Mouse (Mus musculus) heart, postnatal 25 days (tissue): ENCODE data around the gene Lrrc10. TPM values are rescaled to one million over a fixed set of nuclear protein-coding genes. Genes with fewer than 3 reads are reported as not detected.
"Not testable (repeated sequence)": the region's sequence is repeated elsewhere in the genome, so short reads cannot be mapped to it uniquely, and the experiment has no call there.

Experiments used
- DNase-seq: peaks from one replicate; pipeline ENCODE4 v3.0.0; 2022; ENCODE audit warnings: low spot score
- intact Hi-C: fragments of 180-260 bp; cut with DNase I; formaldehyde crosslinking; loops from one replicate; pipeline ENCODE4 v1.15.1; 2025
- total RNA-seq, 2 experiments: library from RNA; stranded (reverse); gene quantifications; 2 replicates each; pipeline ENCODE4 v1.2.3; 2021

Lrrc10 gene
- 100 to 1,000 TPM; 175 to 176 TPM for total RNA-seq

DNA sequence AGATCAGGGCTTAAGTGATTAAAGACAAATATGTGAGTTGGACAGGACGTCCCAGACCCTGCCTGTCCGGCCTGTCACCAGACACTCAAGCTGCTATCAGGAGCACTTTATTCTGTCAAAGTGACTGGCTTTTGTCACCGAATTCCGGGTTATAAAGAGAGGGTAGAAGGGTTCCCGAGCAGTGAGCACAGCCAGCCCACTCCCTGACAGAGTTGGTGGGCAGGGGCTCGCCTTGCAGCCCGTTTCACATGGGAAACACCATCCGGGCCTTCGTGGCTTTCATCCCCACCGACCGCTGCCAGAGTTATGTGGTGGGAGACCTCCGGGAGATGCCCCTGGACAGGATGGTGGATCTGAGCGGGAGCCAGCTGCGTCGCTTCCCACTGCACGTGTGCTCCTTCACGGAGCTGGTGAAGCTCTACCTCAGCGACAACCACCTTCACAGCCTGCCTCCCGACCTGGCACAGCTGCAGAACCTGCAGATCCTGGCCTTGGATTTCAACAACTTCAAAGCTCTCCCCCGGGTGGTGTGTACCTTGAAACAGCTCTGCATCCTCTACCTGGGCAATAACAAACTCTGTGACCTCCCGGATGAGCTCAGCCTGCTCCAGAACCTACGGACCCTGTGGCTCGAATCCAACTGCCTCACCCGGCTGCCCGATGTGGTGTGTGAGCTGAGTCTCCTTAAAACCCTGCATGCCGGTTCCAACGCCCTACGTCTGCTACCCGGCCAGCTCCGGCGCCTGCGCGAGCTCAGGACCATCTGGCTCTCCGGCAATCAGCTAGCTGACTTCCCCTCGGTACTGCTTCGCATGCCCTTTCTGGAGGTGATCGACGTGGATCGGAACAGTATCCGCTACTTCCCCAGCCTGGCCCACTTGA is at the start of gene Lrrc10:
Lrrc10 (plus strand) TSS at position 167 of the 882 bp plus-strand sequence.
- intact Hi-C loops, result no loop called here
- no peak for DNase-seq

DNA sequence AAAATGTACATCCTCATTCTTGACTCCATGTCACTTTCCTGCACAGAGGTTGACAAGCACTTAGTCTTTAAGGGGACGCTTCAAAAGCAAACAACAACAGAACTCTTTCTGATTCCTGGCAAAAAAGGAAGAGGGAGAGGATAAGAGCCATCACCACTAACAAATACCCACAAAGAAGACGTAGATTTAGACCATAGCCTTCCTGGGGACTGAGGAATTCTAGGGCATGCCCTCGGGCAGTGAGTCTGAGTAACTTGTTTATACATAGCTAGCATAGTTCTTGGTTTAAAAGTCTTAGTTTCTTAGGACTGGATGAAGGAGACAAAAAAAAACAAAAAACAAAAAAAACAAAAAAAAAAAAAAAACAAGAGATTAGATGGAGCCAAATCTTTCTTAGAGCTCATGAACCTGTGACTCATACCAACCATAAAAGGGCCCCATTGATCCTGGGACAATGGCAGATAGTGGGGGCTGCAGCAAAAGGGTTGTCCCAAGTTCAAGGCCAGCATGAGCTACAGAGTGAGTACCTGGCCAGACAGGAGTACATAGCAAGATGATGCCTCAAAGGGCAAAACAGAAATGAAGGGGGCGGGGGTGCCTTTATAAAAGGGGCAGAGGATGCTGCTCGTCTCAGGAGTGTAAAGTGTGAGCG is 49.4 kb upstream of the Lrrc10 start:
- DNase-seq, result no peak
- intact Hi-C loops, result no loop called here

DNA sequence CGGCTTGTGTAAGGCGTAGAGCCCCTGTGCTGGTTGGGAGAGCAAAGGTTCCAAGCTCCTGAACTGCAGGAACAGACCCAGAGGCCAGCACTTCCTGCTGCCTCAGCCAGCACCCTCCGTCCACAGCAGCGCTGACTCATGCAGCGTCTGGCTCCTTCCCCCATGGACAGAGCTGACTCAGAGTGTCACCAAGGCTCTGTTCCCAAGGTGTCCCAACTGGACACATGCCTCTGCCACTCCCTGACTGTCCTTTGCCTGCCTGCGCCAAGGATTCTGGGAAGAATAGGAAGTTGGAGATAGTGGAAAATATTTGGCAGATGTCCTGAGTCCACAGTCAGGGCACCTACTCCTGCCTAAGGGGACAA is 48.9 kb upstream of the Lrrc10 start:
- intact Hi-C loops, result no loop called here
- peak; percentile 71 for DNase-seq

DNA sequence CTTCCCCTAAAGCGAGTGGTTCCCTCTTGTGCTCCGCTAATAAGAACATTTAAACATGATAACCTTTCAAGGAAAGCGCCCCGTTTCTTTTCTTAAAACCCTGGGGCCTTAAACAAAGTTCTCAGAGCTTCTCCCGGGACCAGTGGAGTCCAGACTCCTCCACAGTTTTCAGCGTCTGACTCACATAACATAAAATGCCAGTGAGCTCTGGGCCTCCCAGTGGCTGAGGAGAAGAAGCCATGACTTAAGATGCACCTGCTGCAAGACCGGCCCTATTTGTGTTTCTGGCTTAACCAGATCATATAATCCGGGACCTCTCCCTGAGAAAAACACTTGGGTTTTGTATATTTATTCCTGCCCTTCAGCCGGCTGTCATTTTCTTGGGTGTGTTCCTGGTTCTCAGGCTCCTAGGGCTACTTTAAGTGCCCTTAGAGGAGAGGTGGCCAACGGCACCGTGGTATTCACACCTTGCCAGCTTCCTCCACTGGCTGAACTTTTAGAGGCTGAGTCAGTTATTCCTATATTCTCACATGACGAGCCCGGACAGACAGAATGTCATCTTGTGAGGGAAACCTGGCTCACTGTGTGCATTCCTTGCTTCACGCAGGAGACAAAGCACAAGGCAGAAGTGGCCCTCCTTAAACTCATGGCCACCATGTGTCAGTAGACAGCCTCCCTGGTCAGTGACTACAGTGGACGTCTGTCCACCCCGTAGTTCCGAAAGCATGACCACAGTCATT is 46.3 kb upstream of the Lrrc10 start:
- intact Hi-C loops, result no loop called here
- DNase-seq, result no peak

DNA sequence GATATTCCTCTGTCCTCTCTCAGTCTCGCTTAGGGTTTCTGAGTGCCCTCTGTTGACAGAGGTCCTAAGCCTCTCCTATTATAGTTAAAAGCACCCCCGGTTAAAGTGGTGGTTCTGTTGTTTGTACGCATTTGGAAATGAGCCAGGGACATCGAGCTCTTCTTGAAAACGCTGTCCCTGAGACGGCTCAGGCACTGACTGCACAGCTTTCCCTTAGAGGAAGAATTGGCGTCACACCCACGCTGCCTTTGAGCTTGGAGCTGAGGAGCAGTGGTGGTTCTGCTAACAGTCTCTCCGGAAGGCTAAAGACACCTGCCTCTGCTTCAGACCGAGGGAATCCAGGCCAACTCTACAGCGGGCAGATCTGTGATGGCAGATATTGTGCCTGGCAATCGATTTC is 44.2 kb upstream of the Lrrc10 start:
- intact Hi-C loops, result no loop called here
- no peak for DNase-seq

DNA sequence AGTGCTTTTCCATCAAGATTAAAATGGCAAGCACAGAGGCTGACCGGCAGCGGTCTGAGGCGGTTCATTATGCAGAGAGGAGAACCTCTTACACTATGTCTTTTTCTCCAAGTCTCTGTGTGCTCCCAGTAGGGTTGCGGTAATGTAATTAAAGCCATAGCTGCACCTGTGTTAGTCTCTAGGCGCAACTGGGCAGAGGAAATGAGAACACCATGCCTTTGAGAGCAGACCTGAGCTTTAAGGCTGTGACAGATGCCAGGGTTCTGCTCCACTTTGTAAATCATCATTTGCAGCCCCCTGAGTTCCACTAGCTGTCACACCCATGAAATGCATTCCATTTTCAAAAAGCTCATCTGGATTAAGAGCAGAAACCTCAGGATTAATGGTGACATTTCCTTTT is 40.4 kb upstream of the Lrrc10 start:
- DNase-seq, result no peak

DNA sequence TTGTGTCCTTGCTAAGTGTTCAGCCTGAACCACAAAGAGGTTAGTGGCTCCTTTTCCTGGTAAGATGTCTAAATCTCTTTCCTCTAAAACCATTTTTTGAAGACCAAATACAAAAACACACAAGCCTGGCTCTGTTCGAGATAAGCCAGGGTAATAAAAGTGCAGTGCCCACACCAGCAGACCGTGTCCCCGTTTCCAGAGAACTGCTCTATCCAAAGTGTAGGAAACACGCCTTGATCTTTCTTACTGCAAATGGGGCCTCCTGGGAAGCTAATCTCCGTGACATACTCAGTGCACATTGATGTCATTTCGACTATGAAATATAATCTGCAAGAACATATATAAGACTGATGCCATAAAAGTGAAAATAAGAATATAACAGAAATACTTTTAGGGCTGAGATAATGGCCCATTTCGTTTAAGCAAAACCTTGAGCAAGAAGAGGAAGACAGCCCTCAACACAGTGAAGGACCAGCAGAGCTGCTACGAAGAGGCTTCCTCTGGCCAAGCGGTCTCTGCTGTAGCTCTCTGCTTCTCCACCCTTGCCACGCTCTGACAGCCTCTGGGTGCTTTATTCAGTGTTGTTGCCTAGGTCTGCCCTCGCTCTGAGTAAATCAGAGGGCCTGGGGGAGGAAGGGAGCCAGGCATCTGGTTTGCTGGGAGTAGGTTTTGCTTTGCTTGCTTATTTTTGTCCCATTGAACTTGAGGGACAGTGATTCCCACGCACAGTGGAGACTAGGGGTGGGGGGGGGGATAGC is 39.3 kb upstream of the Lrrc10 start:
- DNase-seq, result no peak
- intact Hi-C loops, result no loop called here

More for the DNA sequence above, 40.4 kb upstream of the Lrrc10 start:
- intact Hi-C loops, result no loop called here

DNA sequence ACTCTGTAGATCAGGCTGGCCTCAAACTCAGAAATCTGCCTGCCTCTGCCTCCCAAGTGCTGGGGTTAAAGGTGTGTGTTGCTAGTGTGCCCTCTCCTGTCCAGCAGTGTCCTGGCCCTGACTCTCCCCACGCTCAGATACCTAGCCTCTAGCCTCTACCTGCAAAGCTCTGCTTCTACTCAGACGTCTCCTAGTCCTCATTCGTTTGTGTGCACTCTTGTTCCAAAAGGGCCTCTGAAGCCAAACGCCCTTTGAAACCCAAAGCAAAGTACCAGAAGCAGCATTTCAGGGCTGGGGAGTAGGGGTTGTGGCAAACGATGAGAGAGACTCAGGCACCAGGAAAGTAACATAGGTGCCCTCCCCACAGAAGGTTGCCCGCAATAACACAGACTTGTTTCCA is 35.5 kb upstream of the Lrrc10 start:
- intact Hi-C loops, result no loop called here
- DNase-seq, result no peak

DNA sequence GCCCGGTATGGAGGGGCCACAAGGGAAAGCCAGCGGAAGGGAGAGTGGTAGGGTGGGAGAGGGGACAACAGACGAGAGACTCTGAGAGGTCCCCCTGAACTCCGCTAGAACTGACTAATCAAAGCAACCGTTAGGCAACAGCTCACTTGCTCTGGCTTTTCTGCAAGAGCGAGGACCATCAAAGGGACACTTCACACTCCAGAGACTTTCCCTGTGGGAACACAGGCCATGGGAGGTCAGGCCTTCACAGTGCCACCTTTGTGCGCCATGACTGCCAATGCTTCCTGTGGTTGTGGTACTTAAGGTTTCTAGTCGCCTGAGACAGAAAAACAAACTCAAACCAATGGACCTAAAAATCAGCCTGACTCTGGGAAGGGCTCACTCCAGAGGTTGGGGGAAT is 34.1 kb upstream of the Lrrc10 start:
- no peak for DNase-seq
- intact Hi-C loops, result no loop called here

DNA sequence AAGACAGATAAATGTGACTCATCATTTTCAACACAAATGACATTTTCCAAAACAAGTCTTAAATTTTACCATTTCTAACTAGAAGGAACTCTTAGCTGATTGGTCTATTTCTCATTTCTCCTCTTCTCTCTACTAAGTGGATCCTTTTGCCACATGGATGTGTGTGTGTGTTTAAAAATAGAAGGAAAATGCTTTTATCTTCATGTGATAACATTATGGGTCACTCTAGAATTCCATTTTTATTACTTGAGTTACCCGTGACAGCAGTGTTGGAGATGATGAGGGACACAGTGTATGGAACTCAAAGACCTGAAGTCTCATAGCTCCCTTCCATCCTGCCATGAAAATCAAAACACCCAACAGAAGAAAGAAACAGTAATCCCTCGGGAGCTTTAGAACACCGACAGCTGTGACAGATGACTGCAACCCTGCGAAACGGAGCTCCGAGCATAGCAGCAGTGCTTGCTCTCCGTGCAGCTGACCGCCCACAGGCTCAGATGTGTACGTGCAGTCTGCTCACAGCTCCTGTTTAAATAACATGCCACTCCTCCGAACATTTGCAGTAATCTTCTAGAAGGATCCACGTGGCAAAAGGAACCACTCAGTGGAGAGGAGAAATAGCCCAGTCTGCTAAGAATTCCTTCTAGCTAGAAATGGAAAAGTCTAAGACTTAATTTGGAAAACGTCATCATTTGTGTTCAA is 31.3 kb upstream of the Lrrc10 start:
- no peak for DNase-seq
- intact Hi-C loops, result no loop called here

DNA sequence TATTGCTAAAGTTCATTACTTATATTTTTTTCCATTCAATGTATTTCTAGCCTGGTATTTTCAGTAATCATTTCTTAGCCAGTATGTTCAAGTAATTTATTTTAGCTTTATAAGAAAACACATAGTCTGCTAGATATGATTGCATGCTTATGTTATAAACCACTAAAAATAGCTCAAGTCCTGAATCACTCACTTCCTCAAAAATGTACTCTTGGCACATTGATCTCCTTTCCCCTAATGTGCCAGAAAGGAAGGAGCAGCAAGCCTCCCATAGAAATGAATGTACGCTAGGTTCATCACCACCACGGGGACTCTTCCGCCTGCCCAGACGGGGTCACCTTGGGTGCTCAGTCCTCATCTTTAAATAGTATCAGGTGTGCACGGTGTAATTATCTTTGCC is 30.6 kb upstream of the Lrrc10 start:
- intact Hi-C loops, result no loop called here
- no peak for DNase-seq

DNA sequence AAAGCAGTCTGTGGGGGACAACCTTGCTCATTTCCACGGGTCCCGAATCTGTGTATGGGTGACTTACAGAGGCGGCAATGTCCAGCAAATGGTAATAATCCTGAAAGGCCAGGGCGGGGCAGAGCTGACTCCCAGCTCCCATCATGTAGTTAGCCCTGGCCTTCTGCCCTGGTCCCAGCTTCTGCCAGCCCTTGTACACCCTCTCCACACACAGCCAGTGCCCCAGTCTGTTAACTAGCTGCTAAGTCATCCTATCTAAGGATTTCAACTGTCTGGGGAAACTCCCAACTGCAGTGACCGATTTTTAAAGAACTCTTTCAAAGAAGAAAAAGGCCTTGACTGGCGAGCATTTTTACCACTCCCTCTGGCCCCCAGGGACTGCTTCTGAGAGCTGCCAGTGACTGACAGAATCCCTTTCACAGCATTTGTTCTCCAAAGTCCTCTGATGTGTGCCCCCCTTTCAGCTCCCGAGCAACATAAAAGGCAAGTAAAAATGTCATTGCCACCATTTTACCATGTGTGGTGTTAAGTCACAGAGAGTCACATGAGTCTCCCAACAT is 26.8 kb upstream of the Lrrc10 start:
- intact Hi-C loops, result no loop called here
- DNase-seq, result no peak

DNA sequence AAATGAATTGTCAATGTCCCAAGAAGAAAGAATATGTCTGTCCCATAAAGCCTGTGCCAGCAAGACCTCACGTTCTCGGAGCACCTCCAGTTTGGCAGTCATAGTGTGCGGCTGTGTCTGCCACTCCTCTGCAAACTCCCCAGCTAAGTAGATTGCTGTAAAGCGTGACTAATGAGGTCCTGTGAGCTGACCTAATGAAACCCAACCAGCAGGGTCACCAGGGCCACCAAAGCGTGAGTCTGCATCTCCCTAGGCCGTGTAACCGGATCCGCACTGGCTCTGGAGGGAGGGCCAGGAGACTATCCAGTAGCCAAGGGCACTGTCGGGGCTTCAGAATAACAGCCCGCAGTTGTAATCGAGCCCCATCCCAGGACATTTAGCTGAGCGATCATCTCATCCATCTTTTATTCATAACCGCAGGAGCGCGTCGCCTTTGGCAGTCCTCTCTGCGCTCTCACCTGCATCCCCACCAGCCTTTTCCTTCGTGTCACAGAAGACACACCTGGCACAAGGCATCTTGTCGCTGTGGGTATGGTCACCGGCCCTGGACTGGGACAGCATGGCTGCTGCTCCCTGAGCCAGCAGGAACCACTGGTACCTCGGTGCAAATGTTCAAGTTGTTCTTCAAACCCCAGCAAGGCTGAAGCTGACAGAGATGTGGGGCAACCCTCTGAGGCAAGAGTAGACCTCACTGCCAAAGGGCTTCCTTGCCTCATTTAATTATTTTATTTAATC is 24.0 kb upstream of the Lrrc10 start:
- intact Hi-C loops, result no loop called here
- DNase-seq, result no peak

DNA sequence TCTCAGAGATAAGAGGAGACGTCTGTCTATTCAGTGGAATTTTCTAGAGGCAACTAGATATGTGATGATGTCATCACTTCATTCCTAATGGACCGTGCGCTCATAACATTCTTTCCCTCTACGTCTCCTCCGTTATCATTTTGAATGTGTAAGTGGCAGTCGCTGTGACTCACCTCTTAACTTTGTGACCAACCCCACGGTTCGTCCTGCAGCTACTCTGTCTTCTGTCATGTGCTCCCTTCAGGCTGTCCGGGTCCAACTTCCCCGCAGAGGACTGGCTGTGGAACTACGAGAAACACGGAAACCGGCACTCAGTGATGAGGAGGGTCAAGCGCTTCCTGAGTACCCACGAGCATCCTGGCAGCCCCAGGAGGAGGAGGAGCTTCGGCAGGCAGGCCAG is 21.4 kb upstream of the Lrrc10 start:
- DNase-seq, result no peak
- intact Hi-C loops, result no loop called here

DNA sequence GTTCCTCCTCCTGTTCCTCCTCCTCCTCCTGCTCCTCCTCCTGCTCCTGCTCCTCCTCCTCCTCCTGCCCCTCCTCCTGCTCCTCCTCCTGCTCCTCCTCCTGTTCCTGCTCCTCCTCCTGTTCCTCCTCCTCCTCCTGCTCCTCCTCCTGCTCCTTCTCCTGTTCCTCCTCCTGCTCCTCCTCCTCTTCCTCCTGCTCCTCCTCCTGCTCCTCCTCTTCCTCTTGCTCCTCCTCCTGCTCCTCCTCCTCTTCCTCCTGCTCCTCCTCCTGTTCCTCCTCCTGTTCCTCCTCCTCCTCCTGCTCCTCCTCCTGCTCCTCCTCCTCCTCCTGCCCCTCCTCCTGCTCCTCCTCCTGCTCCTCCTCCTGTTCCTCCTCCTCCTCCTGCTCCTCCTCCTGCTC is 19.4 kb upstream of the Lrrc10 start:
- intact Hi-C loops, DNase-seq: not testable (repeated sequence)

DNA sequence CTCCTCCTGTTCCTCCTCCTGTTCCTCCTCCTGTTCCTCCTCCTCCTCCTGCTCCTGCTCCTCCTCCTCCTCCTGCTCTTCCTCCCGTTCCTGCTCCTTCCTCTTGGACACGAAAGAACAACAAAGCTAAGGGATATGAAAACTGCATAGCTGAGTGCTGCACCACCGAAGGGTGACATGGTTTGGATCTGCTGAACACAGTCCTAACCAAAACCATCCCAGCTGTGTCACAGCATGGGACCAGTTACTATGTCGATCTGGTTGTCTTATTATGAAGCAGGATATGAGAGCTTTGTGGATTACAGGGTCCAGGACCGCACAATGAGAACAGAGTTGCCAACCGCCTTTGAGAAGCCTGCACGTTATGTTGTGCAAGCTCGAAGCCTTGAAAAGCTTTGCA is 19.0 kb upstream of the Lrrc10 start:
- intact Hi-C loops, result no loop called here
- DNase-seq, result no peak

DNA sequence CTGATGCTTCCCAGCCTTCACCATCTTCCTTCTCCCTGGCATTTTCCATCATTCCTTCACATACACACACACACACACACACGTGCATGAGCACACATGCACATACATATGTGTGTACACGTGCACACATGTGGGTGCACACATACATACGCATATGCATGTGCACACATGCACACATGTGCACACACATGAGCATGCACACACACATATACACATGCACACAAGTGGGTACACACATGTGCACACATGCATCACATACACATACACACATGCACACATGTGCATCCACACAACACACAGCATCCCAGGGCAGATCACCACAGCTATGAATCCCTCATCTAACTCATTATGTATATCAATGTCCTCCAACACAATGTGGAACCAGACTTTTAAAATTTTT is 14.0 kb upstream of the Lrrc10 start:
- no peak for DNase-seq
- intact Hi-C loops, result loop anchor here (5.0 kb wide), 1 partner anchor 79 kb away; the partner anchor contains the start of gene Rab3ip

DNA sequence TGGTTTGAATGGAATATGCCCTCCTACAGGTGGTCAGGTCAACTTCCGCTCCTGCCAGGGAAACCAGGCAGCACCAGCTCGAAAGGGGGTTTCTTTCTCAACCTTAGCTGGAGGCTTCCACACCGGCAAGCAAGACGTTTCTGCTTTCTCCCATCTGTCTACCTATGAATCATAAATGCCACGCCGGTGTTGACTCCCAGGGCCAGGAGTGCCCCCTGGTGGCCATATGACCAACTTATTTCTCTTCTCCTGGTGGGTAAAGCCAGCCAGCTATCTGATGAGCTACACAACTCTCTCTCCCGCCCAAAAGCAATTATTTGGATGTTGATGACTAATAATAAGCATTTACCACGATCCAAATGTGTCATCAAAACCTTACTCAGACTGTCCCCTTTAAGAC is 11.4 kb upstream of the Lrrc10 start:
- intact Hi-C loops, result loop anchor here (2.0 to 5.0 kb wide), 2 partner anchors 53 to 81 kb away; partner anchors contain the start of gene Rab3ip

DNA sequence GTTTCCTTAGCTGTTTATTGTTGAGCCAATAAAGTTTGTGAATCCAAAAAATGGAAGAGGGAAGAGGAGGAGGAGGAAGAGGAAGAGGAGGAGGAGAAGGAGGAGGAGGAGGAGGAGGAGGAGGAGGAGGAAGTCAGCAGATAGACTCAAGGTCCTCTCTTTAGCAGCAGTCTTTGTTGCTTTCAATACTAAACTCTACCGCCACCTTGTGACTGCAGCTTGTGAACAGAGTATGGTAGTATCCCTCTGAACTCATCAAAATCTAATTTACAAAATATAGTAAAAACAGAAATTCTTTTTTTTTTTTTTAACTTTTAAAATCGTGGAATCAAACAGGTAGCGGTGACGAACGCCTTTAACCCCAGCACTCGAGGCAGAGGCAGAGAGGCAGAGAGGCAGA is 4.8 kb upstream of the Lrrc10 start:
- no peak for DNase-seq
- intact Hi-C loops, result no loop called here

More for the DNA sequence above, 11.4 kb upstream of the Lrrc10 start:
- DNase-seq, result no peak
